Mouse (Mus musculus) liver, embryonic 11.5 days (tissue): ENCODE data around the gene Arhgap10. TPM values are rescaled to one million over a fixed set of nuclear protein-coding genes. Genes with fewer than 3 reads are reported as not detected.

ENCODE experiments used
- ATAC-seq: fragments of 200-750 bp; cut with Nextera tagmentation; replicated peaks from 2 replicates; pipeline ENCODE4 v1.8.0; 2017; ENCODE audit warnings: moderate number of reproducible peaks, mild to moderate bottlenecking, moderate TSS enrichment, moderate library complexity; ENCODE audit not compliant: low FRiP score
- DNase-seq: peaks from one replicate; pipeline ENCODE4 v3.0.0-alpha.2; 2017; ENCODE audit warnings: low spot score
- H3K27ac ChIP-seq: fragments of 300-500 bp; sonication (generic); 2 replicates; pipeline ENCODE4 v1.5.1; 2014; ENCODE audit warnings: mild to moderate bottlenecking, low read depth, low read length, control low read depth
- H3K27me3 ChIP-seq: fragments of 300-500 bp; sonication (generic); replicated peaks from 2 replicates; pipeline ENCODE4 v1.6.1; 2014; ENCODE audit warnings: low read length, mixed read lengths; ENCODE audit not compliant: control insufficient read depth, insufficient read depth
- H3K36me3 ChIP-seq: fragments of 300-500 bp; sonication (generic); 2 replicates; pipeline ENCODE4 v1.6.1; 2014; ENCODE audit warnings: mild to moderate bottlenecking, low read length, moderate library complexity, mixed read lengths; ENCODE audit not compliant: control insufficient read depth, insufficient read depth
- H3K4me1 ChIP-seq: fragments of 300-500 bp; sonication (generic); replicated peaks from 2 replicates; pipeline ENCODE4 v1.6.1; 2014; ENCODE audit warnings: low read length, mixed read lengths; ENCODE audit not compliant: control insufficient read depth, insufficient read depth
- H3K4me2 ChIP-seq: fragments of 300-500 bp; sonication (generic); 2 replicates; pipeline ENCODE4 v1.6.1; 2014; ENCODE audit warnings: mild to moderate bottlenecking, control low read depth, moderate library complexity
- H3K4me3 ChIP-seq: fragments of 300-500 bp; sonication (generic); 2 replicates; pipeline ENCODE4 v1.5.1; 2014; ENCODE audit warnings: low read depth, low read length, control low read depth
- H3K9ac ChIP-seq: fragments of 300-500 bp; sonication (generic); 2 replicates; pipeline ENCODE4 v1.6.1; 2014; ENCODE audit warnings: low read depth, low read length, control low read depth
- H3K9me3 ChIP-seq: fragments of 300-500 bp; sonication (generic); 2 replicates; pipeline ENCODE4 v1.6.1; 2016; ENCODE audit warnings: low read length, inconsistent platforms, mixed read lengths; ENCODE audit not compliant: control insufficient read depth
- WGBS: fragments of 180-500 bp; shearing (Covaris S2); extraction: QIAGEN DNeasy Blood & Tissue Kit; methylation state at CpG from one replicate; pipeline ENCODE4 v1.1.7; 2014; 5-methylcytosine and 5-hydroxymethylcytosine counted together
- polyA plus RNA-seq: library from polyadenylated mRNA; unstranded; fragments of >200 nt; fragmentation: Nextera tagmentation; extraction: Ambion mirVana; gene quantifications from 2 replicates; pipeline ENCODE4 v1.2.1, GENCODE M21; 2014

The Arhgap10 gene
- polyA plus RNA-seq, 1 experiment from 2014 or later = 20.2 TPM

DNA sequence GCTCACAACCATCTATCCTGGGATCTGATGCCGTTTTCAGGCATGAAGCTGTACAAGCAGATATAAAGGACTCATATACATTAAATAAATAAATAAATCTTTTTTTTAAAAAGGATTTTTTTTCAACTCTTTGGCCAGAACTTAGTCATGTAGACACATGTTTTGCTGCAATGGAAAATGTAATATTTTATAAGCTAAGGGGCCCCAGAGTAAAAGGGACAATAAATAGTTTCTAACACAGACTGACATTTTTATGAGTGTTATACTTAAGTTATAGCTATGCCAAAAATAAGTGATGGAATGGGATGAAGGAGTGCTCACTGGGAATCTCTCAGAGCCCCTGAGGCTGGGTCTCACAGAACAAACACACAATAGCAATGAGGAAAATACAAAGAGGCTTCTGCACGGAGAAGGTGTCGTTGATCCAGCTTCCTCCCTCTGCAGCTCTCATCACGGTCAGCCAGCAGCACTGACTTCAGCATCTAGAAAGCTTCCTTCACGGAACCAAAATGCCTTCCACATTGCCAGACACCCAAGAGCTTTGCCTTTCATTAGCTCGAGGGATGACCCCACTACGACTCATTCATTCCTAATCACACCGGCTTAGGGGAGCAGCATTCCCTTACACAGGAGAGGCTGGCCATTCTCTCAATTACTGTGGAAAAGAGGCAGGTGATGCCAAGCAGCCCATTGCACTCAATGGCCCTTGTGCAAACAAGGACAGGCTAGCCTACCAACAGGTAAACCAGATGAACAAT, 3.5 kb upstream of the Arhgap10 start:
- Histone ChIP-seq H3K9me3 (no peaks in the 10 kb centered on the region), H3K27ac (no peak overlapping the region), H3K4me2 (no peak overlapping the region), H3K4me1 (peaks cover 14% of the 10 kb centered on the region; the same call in 1 of the 2 replicates), H3K36me3 (no peaks in the 10 kb centered on the region), H3K9ac (no peak overlapping the region), H3K27me3 (no peaks in the 10 kb centered on the region), H3K4me3 (no peak overlapping the region)
- DNase-seq = no peak
- no peak for ATAC-seq
- WGBS = 75% methylated on average over 8 of the region's 8 CpGs

DNA sequence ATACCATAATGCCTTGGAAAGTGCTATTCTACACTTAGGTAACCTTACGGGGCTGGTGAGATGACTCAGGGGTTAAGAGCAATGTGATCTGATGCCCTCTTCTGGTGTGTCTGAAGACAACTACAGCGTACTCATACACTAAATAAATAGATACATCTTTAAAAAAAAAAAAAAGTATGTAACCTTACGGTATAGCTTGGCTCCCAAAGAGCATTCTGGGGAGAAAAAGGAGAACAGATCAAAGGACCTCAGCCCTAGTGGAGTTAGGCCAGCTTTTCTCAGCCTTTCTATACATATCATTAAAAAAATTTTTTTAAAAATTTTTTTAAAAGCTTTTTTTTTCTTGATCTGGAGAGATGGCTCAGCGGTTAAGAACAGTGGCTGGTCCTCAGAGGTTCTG, 2.8 kb upstream of the Arhgap10 start:
- Histone ChIP-seq H3K9ac (no peak overlapping the region), H3K9me3 (no peaks in the 10 kb centered on the region), H3K4me1 (peaks cover 18% of the 10 kb centered on the region), H3K27me3 (no peaks in the 10 kb centered on the region), H3K4me3 (no peak overlapping the region), H3K4me2 (no peak overlapping the region), H3K36me3 (no peaks in the 10 kb centered on the region), H3K27ac (no peak overlapping the region)
- ATAC-seq = no peak
- WGBS = 84% methylated on average over 4 of the region's 4 CpGs
- no peak for DNase-seq

DNA sequence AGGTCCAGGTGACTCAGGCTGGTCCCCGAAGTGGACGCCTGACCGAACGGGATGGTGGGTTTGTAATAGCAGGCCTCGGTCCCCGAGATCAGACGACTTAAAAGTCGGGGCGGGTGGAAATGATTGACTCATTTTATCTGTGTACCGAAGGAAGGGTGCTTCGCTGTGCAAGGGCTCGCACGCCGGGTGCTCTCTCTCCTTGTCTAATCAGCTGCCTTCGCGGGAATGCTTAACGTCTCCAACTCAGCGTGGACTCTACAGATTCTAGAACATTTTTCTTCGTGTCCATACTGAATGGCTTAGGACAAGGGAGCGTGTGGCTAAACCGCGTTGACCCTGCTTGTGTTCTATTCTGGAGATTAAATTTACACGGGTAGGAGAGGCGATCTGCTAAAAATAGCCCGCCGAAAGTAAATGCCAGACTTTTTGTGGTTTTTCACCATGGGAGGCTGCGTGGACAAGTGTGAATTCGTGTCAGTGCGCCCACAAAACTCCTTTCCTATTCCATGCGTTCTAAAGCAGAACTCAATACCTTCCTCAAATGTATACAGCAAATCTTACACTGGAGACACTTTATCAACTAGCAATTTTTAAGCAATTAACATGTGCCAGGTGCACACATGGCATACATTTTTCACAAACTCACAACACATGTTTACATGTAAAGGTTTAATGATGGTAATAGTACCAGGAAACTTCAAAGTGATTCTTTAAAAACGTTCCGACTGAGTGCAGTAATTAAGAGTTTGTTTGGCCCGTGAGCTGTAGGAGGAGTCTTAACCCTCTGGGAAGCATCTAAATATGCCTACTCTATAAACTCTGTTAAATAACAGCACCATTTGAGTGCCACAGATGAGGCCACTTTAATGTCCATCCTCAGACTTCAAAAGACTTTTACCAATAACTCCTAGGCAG, 705 bp upstream of the Arhgap10 start:
- H3K4me2 ChIP-seq = peak overlapping the region; percentile 89
- peaks cover 19% of the 10 kb centered on the region for H3K4me1 ChIP-seq
- H3K27ac ChIP-seq = peak overlapping the region; percentile 85
- H3K27me3 ChIP-seq = no peaks in the 10 kb centered on the region
- no peaks in the 10 kb centered on the region for H3K36me3 ChIP-seq
- peak overlapping the region; percentile 85 for H3K4me3 ChIP-seq
- DNase-seq (no peak), ATAC-seq (peak; percentile 71)
- no peaks in the 10 kb centered on the region for H3K9me3 ChIP-seq
- WGBS = 3% methylated on average over 33 of the region's 33 CpGs
- peak overlapping the region; percentile 90 for H3K9ac ChIP-seq

DNA sequence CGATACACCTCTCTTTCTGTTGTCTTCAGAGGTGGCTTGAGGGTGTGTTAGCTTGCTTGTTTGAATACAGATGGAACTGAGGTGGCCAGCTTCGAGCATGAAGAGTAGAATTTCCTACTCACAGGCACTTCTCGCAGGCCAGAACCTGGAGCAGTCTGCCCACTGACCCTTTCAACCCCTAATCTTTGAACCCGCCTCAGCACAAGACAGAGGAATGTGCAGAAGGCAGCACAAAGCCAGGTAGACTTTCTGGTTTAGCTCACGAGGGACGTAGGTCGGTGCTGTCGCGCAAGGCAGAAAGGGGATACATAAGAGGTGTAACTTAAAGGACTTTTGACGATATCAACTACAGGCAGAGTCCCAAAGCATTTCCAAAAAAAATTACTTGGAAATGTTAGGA, 908 bp downstream of the Arhgap10 start:
- Histone ChIP-seq H3K9ac (peak overlapping the region; percentile 90), H3K4me3 (peak overlapping the region; percentile 85), H3K36me3 (no peaks in the 10 kb centered on the region), H3K9me3 (no peaks in the 10 kb centered on the region), H3K4me2 (peak overlapping the region; percentile 89), H3K27me3 (no peaks in the 10 kb centered on the region), H3K4me1 (peaks cover 22% of the 10 kb centered on the region), H3K27ac (no peak overlapping the region)
- 5% methylated on average over 10 of the region's 10 CpGs for WGBS
- ATAC-seq (no peak), DNase-seq (no peak)

- H3K4me2 ChIP-seq = peak overlapping the region; percentile 89
- 71% methylated on average over 8 of the region's 8 CpGs for WGBS
- peaks cover 22% of the 10 kb centered on the region for H3K4me1 ChIP-seq
- H3K9ac ChIP-seq = no peak overlapping the region
- H3K9me3 ChIP-seq = no peaks in the 10 kb centered on the region
- H3K36me3 ChIP-seq = no peaks in the 10 kb centered on the region
- H3K27ac ChIP-seq = no peak overlapping the region
- no peak for DNase-seq
- H3K27me3 ChIP-seq = no peaks in the 10 kb centered on the region
- H3K4me3 ChIP-seq = peak overlapping the region; percentile 85
- no peak for ATAC-seq
Observed at GRCm38 (mm10) chr8:77515786-77516185, 2.0 kb downstream of the Arhgap10 start.

DNA sequence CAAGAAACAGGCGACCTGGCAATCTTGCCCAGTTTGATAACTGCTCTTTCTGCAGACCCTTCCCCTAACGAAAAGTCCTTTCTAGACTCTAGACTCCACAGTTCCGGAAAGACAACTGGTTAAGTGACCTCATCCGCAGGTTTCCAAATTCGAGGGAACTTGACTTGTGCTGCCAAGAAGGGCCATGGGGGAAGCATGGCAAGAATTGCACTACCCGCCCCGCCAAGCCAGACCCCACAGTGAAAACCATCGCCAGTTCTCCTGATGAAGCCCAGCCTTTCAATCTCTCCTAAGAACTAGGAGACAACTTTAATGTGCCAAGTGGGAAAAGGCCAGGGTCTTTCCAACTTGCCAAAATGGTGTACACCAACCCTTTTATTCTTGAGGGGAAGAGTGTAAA, 2.6 kb downstream of the Arhgap10 start:
- H3K4me2 ChIP-seq = peak overlapping the region; percentile 89; the same call in 1 of the 2 replicates
- DNase-seq (no peak), ATAC-seq (no peak)
- no peak overlapping the region for H3K4me3 ChIP-seq
- 88% methylated on average over 8 of the region's 8 CpGs for WGBS
- H3K4me1 ChIP-seq = peaks cover 22% of the 10 kb centered on the region
- no peaks in the 10 kb centered on the region for H3K36me3 ChIP-seq
- no peak overlapping the region for H3K27ac ChIP-seq
- no peaks in the 10 kb centered on the region for H3K27me3 ChIP-seq
- no peaks in the 10 kb centered on the region for H3K9me3 ChIP-seq
- no peak overlapping the region for H3K9ac ChIP-seq

DNA sequence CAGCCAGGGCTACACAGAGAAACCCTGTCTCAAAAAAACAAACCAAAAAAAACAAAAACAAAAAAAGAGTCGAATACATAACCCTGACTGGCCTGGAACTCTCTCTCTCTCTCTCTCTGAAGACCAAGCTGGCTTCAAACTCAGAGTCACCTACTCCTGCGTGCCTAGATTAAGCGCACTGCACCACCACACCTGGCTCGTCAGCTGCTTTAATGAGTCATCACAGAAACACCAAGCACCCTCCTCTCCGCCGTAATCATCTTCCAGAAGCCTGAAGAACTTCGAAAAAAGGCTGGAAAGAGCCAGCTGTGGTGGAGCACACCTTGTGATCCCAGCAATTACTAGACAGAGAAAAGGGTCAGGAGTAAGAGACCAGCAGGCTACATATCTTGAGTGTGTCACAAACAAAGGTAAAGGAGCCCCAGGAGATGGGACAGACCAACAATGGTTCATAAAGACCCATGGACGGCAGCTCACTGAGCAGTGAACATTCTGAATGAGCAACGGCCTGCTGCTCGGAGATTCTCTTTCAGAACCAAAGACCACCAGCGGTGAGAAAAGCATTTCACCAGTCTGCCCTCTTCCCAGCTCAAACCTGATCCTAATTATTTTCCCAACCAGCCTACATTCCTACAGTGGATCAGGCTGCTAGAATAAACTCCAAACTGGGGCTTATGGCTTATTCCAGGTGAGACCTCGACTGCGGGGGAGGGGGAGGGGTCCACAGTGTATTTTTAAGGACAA, 5.8 kb downstream of the Arhgap10 start:
- ATAC-seq (no peak), DNase-seq (no peak)
- 76% methylated on average over 13 of the region's 13 CpGs for WGBS
- H3K36me3 ChIP-seq = no peaks in the 10 kb centered on the region
- peaks cover 21% of the 10 kb centered on the region for H3K4me1 ChIP-seq
- no peak overlapping the region for H3K4me2 ChIP-seq
- H3K4me3 ChIP-seq = no peak overlapping the region
- H3K27me3 ChIP-seq = no peaks in the 10 kb centered on the region
- no peak overlapping the region for H3K9ac ChIP-seq
- H3K27ac ChIP-seq = no peak overlapping the region
- H3K9me3 ChIP-seq = no peaks in the 10 kb centered on the region

DNA sequence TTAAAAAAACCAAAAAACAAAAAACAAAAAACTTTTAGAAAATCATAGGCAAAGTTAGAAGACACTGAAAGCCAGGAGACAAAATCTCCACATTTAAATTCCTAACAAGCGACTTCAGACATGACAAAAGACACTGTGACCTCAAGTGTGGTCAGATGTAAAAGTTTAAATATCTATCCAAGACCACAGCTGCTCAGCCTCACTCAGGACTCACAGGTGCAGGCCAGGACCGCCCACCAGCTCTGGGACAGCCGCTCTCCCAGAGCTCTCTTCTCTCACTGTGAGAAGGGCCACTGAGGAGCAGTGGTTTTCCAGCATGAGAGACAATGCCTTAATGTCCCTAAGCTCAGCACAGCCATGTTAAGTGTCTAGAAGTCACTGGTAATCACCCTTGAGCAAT, 7.3 kb downstream of the Arhgap10 start:
- Histone ChIP-seq H3K36me3 (no peaks in the 10 kb centered on the region), H3K27ac (no peak overlapping the region), H3K9me3 (no peaks in the 10 kb centered on the region), H3K4me2 (no peak overlapping the region), H3K4me1 (peaks cover 12% of the 10 kb centered on the region), H3K27me3 (no peaks in the 10 kb centered on the region), H3K9ac (no peak overlapping the region), H3K4me3 (no peak overlapping the region)
- no peak for ATAC-seq
- DNase-seq = no peak
- 76% methylated on average over 3 of the region's 3 CpGs for WGBS
